Mouse (Mus musculus): ENCODE measurements around the gene Aph1a. TPM values are rescaled to one million over a fixed set of nuclear protein-coding genes. Genes with fewer than 3 reads are reported as not detected.
A peak's percentile ranks its signal among the peaks of the same experiment; 100 is the strongest.

Aph1a gene
- polyA plus RNA-seq, 1 experiment from 2014 or later: 35.1 TPM

DNA sequence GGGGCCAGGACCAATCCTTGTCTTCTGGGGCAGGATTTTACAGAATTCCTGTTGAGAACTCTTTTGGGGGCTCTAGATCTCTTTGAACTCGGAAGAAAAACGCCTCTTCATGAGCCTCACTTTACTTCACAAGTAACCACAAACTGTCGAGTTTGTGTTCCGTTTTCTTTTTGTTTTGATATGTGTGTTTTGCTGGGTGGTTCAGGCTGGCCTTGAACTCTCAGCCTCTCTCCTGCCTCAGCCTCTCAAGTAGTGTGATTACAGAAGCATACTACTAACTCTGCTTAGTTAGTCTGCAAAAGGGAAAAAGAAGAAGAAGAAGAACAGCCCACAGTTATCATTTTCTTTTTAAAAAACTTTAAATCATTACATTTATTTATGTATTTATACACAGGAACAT lies 30.4 kb downstream of the Aph1a start:
- no peaks in the 10 kb centered on the region for H3K9me3 ChIP-seq (replicated peaks; ENCODE audit: control insufficient read depth, low read length, poor library complexity, severe bottlenecking)
- H3K4me1 ChIP-seq (ENCODE audit: control insufficient read depth, insufficient read depth, low read length): no peaks in the 10 kb centered on the region
- H3K27me3 ChIP-seq (ENCODE audit: control insufficient read depth, insufficient read depth, low read depth, low read length): no peaks in the 10 kb centered on the region
- H3K4me2 ChIP-seq (ENCODE audit: low read length): no peak overlapping the region
- ATAC-seq: no peak
- H3K36me3 ChIP-seq (ENCODE audit: control insufficient read depth, insufficient read depth, low read length): no peaks in the 10 kb centered on the region
- no peak overlapping the region for H3K4me3 ChIP-seq (ENCODE audit: low read depth, low read length)
- 77% methylated on average over 4 of the region's 4 CpGs for WGBS
- H3K27ac ChIP-seq (ENCODE audit: low read length): no peak overlapping the region
- no peak overlapping the region for H3K9ac ChIP-seq (ENCODE audit: low read depth, low read length)

DNA sequence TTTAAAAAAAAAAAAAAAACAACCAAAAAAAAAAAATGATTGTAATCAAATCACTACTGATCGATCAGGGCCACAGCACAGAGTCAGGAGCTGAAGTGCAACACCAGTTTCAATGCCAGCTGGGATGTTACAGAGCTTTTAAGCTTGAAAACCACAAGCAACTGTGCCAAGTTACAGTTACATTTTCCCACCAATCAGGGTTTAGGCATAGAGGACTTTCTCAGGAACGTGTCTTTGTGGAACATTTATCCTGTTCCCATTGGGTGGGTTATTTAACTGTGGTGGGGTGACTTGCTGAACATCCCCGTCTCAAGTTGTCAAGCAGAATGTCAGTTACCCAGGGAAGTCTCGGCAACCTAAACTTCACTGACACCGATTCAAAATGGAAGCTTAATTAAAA lies 31.3 kb downstream of the Aph1a start:
- Histone ChIP-seq H3K27me3 (ENCODE audit: control insufficient read depth, insufficient read depth, low read depth, low read length) (no peaks in the 10 kb centered on the region), H3K9ac (ENCODE audit: low read depth, low read length) (no peak overlapping the region), H3K36me3 (ENCODE audit: control insufficient read depth, insufficient read depth, low read length) (no peaks in the 10 kb centered on the region), H3K4me3 (ENCODE audit: low read depth, low read length) (no peak overlapping the region), H3K4me2 (ENCODE audit: low read length) (no peak overlapping the region), H3K27ac (ENCODE audit: low read length) (no peak overlapping the region), H3K9me3 (replicated peaks; ENCODE audit: control insufficient read depth, low read length, poor library complexity, severe bottlenecking) (no peaks in the 10 kb centered on the region), H3K4me1 (ENCODE audit: control insufficient read depth, insufficient read depth, low read length) (no peaks in the 10 kb centered on the region)
- no peak for ATAC-seq
- 84% methylated on average over 5 of the region's 5 CpGs for WGBS

DNA sequence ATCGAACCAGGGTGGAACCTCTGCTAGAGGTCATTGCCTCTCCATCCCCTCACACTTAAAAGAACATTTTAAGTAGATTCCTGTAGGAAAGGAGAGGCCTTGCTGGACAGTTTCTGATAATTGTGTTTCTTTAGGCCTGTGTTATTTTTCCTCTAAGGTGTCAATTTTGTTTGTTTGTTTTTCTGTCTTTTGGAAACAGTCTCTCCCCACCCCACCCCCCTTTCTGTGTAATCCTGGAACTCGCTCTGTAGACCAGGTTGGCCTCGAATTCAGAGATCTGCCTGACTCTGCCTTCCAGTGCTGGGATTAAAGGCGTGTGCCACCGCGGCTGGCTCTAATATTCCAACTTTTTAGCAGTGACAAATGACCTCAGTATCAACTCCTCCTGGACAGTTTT lies 34.5 kb downstream of the Aph1a start:
- Histone ChIP-seq H3K4me3 (ENCODE audit: low read depth, low read length) (peak overlapping the region; percentile 89), H3K27me3 (ENCODE audit: control insufficient read depth, insufficient read depth, low read depth, low read length) (no peaks in the 10 kb centered on the region), H3K9ac (ENCODE audit: low read depth, low read length) (peak overlapping the region; percentile 21; the same call in 1 of the 2 replicates), H3K4me2 (ENCODE audit: low read length) (peak overlapping the region; percentile 77), H3K27ac (ENCODE audit: low read length) (no peak overlapping the region; the same call in 1 of the 2 replicates), H3K4me1 (ENCODE audit: control insufficient read depth, insufficient read depth, low read length) (peaks cover 3% of the 10 kb centered on the region; the same call in 1 of the 2 replicates), H3K9me3 (replicated peaks; ENCODE audit: control insufficient read depth, low read length, poor library complexity, severe bottlenecking) (no peaks in the 10 kb centered on the region), H3K36me3 (ENCODE audit: control insufficient read depth, insufficient read depth, low read length) (no peaks in the 10 kb centered on the region)
- no peak for ATAC-seq
- 72% methylated on average over 6 of the region's 6 CpGs for WGBS

DNA sequence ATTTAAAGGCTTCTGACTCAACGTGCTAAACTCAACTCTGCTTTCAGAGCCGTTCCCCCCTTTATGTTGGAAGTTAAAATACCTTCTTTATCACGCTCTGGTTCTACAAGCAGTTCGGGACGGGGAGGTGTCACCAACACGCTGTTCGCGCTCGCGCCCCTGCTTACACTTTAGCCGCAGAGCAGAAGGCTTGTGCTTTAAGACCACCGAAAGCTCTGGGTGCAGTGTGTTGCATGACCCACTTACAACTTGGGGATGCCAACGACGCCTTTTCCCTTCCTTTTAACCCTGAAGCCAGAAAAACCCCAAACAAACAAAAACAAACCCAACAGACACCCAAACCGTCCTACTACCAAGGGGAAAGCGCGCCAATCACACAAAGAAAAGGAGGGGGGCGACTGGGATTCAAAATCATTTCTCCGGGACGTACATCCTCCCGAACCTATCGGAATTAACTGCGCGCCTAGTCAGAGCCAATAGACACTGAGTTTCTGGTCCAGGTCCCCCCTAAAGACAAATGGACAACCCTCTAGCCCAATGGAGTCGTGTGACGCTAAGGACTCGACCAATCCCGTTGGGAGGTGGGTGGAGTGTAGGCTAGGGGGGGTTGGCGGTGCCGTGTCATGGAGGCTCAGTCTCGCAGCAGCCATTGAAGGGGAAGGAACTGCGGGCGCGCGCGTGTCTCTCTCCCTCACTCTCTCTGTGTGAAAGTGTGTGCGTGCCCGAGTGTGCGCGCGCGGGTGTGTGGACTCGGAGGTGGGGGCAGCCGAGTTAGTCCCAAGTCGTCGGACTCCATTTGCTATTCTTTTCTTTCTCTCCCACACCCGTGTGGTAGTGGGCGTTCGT lies 35.1 kb downstream of the Aph1a start, which contains the start of gene Anp32e:
TSS of gene Anp32e (plus strand) at position 589 of the 846 bp plus-strand sequence.
- ATAC-seq: peak; percentile 100
- under 1% methylated on average over 49 of the region's 49 CpGs for WGBS
- H3K27me3 ChIP-seq (ENCODE audit: control insufficient read depth, insufficient read depth, low read depth, low read length): no peaks in the 10 kb centered on the region
- no peaks in the 10 kb centered on the region for H3K9me3 ChIP-seq (replicated peaks; ENCODE audit: control insufficient read depth, low read length, poor library complexity, severe bottlenecking)
- no peaks in the 10 kb centered on the region for H3K36me3 ChIP-seq (ENCODE audit: control insufficient read depth, insufficient read depth, low read length)
- H3K4me2 ChIP-seq (ENCODE audit: low read length): peak within 1 kb of the TSS; percentile 77
- H3K9ac ChIP-seq (ENCODE audit: low read depth, low read length): peak within 1 kb of the TSS; percentile 78
- H3K4me1 ChIP-seq (ENCODE audit: control insufficient read depth, insufficient read depth, low read length): peaks cover 3% of the 10 kb centered on the region; the same call in 1 of the 2 replicates
- H3K4me3 ChIP-seq (ENCODE audit: low read depth, low read length): peak within 1 kb of the TSS; percentile 89
- H3K27ac ChIP-seq (ENCODE audit: low read length): peak within 1 kb of the TSS; percentile 87

DNA sequence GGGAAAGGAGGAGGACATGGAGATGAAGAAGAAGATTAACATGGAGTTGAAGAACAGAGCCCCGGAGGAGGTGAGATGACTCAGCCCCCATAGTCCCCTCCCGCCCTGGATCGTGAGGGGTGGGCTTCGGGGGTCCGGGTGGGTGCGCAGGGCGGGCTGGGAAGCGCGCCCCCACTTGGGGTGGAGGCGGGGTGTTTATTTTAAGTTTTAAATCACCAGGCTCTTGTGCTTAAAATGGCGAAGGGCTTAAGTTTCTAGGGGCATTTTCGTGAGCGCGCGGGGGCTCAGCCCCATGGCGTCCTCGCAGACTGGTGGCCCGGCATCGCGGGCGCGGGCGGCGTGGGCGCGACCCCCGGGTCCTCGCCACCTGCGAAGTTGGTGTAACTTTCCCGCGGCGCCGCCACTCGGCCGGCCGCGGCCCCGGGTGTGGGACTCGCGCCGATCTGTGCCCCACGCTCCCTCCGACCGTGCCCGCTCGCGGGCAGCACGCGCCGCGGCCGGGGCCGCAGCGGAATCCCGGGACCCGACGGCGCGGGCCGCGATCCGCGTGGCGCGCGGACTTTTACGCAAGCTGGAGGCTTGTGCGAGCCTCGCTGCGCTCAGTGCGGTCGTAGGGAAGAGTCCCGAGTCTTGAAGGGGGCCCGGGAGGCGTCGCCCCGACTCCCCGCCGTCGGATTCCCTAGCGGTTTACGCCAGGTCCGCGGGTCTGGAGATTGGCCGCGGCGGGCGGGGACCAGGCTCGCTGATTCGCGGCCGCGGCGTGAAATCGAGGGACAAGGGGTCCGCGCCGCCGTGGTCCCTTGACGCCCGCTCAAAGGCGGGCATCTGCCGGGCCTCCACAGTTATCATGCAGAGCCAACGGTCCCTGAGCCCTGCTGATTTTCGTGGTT lies 36.1 kb downstream of the Aph1a start:
- H3K27ac ChIP-seq (ENCODE audit: low read length): peak overlapping the region; percentile 87
- H3K4me1 ChIP-seq (ENCODE audit: control insufficient read depth, insufficient read depth, low read length): peaks cover 3% of the 10 kb centered on the region; the same call in 1 of the 2 replicates
- WGBS: 0% methylated on average over 99 of the region's 105 CpGs
- H3K4me2 ChIP-seq (ENCODE audit: low read length): peak overlapping the region; percentile 72
- ATAC-seq: peak; percentile 13
- no peaks in the 10 kb centered on the region for H3K27me3 ChIP-seq (ENCODE audit: control insufficient read depth, insufficient read depth, low read depth, low read length)
- H3K4me3 ChIP-seq (ENCODE audit: low read depth, low read length): peak overlapping the region; percentile 89
- no peaks in the 10 kb centered on the region for H3K36me3 ChIP-seq (ENCODE audit: control insufficient read depth, insufficient read depth, low read length)
- H3K9ac ChIP-seq (ENCODE audit: low read depth, low read length): peak overlapping the region; percentile 78
- no peaks in the 10 kb centered on the region for H3K9me3 ChIP-seq (replicated peaks; ENCODE audit: control insufficient read depth, low read length, poor library complexity, severe bottlenecking)

DNA sequence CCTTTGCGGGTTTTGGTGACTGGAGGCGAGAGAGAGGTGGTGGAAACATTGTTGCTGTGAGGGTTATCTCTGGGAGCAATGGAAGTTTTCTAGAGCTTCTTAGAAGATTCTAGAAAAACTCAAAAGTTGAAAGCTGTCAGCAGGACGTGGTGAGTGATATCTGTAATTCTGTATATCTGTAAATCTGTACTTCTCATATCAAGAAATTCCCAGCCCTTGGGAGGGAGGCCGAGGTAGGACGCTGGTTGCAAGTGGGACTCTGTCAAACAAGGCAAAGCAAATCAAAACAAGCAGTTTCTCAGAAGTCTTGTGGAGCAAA lies 36.7 kb downstream of the Aph1a start:
- no peak overlapping the region for H3K27ac ChIP-seq (ENCODE audit: low read length)
- no peaks in the 10 kb centered on the region for H3K36me3 ChIP-seq (ENCODE audit: control insufficient read depth, insufficient read depth, low read length)
- H3K9me3 ChIP-seq (replicated peaks; ENCODE audit: control insufficient read depth, low read length, poor library complexity, severe bottlenecking): no peaks in the 10 kb centered on the region
- peak overlapping the region; percentile 72 for H3K4me2 ChIP-seq (ENCODE audit: low read length)
- no peak for ATAC-seq
- H3K9ac ChIP-seq (ENCODE audit: low read depth, low read length): peak overlapping the region; percentile 78
- 6% methylated on average over 5 of the region's 5 CpGs for WGBS
- peak overlapping the region; percentile 89 for H3K4me3 ChIP-seq (ENCODE audit: low read depth, low read length)
- no peaks in the 10 kb centered on the region for H3K27me3 ChIP-seq (ENCODE audit: control insufficient read depth, insufficient read depth, low read depth, low read length)
- H3K4me1 ChIP-seq (ENCODE audit: control insufficient read depth, insufficient read depth, low read length): peaks cover 3% of the 10 kb centered on the region; the same call in 1 of the 2 replicates

DNA sequence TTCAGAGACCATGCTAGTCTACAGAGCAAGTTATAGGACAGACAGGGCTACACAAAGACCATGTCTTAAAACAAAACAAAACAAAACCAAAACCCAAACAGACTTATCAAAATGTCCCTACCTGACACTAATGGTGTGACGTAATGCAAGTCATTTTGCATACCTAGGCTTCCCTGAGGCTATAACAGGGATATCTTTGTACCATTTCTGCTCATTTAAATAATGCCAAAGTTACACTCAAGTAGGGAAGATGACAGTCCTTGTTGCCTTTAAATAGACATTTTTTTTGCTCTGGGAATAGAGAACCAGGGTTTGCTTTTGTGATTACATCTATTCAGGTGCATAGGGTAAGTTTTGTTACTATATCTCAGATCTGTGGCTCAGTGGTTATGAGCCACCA lies 37.7 kb downstream of the Aph1a start:
- Histone ChIP-seq H3K36me3 (ENCODE audit: control insufficient read depth, insufficient read depth, low read length) (no peaks in the 10 kb centered on the region), H3K27ac (ENCODE audit: low read length) (no peak overlapping the region), H3K4me1 (ENCODE audit: control insufficient read depth, insufficient read depth, low read length) (peaks cover 3% of the 10 kb centered on the region; the same call in 1 of the 2 replicates), H3K9me3 (replicated peaks; ENCODE audit: control insufficient read depth, low read length, poor library complexity, severe bottlenecking) (no peaks in the 10 kb centered on the region), H3K27me3 (ENCODE audit: control insufficient read depth, insufficient read depth, low read depth, low read length) (no peaks in the 10 kb centered on the region), H3K4me3 (ENCODE audit: low read depth, low read length) (no peak overlapping the region), H3K4me2 (ENCODE audit: low read length) (no peak overlapping the region), H3K9ac (ENCODE audit: low read depth, low read length) (no peak overlapping the region)
- no peak for ATAC-seq
- WGBS: 86% methylated on average over 1 of the region's 1 CpGs

DNA sequence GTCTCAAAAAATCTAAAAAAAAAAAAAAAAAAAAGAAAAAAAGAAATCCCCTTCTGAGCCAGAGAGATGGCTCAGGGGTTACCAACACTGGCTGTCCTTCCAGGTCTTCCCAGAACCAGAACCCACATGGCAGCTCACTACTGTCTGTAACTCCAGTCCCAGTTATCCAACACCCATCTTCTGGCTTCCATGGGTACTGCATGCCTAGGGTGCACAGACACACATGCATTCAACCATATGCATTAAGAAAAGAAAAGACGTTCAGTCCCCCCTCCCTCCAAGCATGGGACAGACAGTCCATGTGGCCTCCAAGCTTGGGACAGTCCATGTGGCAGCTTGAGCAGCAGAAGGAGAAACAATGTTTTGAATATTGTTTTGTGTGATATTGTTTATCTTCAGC lies 38.4 kb downstream of the Aph1a start:
- Histone ChIP-seq H3K4me1 (ENCODE audit: control insufficient read depth, insufficient read depth, low read length) (peaks cover 3% of the 10 kb centered on the region; the same call in 1 of the 2 replicates), H3K36me3 (ENCODE audit: control insufficient read depth, insufficient read depth, low read length) (no peaks in the 10 kb centered on the region), H3K27ac (ENCODE audit: low read length) (no peak overlapping the region), H3K4me3 (ENCODE audit: low read depth, low read length) (no peak overlapping the region), H3K27me3 (ENCODE audit: control insufficient read depth, insufficient read depth, low read depth, low read length) (no peaks in the 10 kb centered on the region), H3K9me3 (replicated peaks; ENCODE audit: control insufficient read depth, low read length, poor library complexity, severe bottlenecking) (no peaks in the 10 kb centered on the region), H3K4me2 (ENCODE audit: low read length) (no peak overlapping the region), H3K9ac (ENCODE audit: low read depth, low read length) (no peak overlapping the region)
- WGBS: 48% methylated on average over 1 of the region's 1 CpGs
- no peak for ATAC-seq
